Mouse (Mus musculus) stomach, embryonic 16.5 days (tissue): Measurements from ENCODE around the gene Nhp2. TPM values are rescaled to one million over a fixed set of nuclear protein-coding genes. Genes with fewer than 3 reads are reported as not detected.

ENCODE experiments used
- ATAC-seq: fragments of 200-750 bp; cut with Nextera tagmentation; 2 replicates; pipeline ENCODE4 v1.8.0; 2017; ENCODE audit warnings: moderate number of reproducible peaks, moderate TSS enrichment; ENCODE audit not compliant: insufficient read depth, low FRiP score
- H3K27ac ChIP-seq: fragments of 300-500 bp; sonication (generic); 2 replicates; pipeline ENCODE4 v1.5.1; 2014; ENCODE audit warnings: low read length
- H3K27me3 ChIP-seq: fragments of 300-500 bp; sonication (generic); 2 replicates; pipeline ENCODE4 v1.6.1; 2014; ENCODE audit warnings: low read length, control low read depth, mixed read lengths; ENCODE audit not compliant: control insufficient read depth, insufficient read depth
- H3K36me3 ChIP-seq: fragments of 300-500 bp; sonication (generic); 2 replicates; pipeline ENCODE4 v1.6.1; 2014; ENCODE audit warnings: low read length; ENCODE audit not compliant: control insufficient read depth, insufficient read depth
- H3K4me1 ChIP-seq: fragments of 300-500 bp; sonication (generic); 2 replicates; pipeline ENCODE4 v1.6.1; 2014; ENCODE audit warnings: low read length, control low read depth, mixed read lengths; ENCODE audit not compliant: control insufficient read depth, insufficient read depth
- H3K4me2 ChIP-seq: fragments of 300-500 bp; sonication (generic); 2 replicates; pipeline ENCODE4 v1.6.1; 2014; ENCODE audit warnings: low read depth, low read length, mixed read lengths
- H3K4me3 ChIP-seq: fragments of 300-500 bp; sonication (generic); replicated peaks from 2 replicates; pipeline ENCODE4 v1.5.1; 2014; ENCODE audit warnings: mild to moderate bottlenecking, low read length
- H3K9ac ChIP-seq: fragments of 300-500 bp; sonication (generic); 2 replicates; pipeline ENCODE4 v1.6.1; 2014; ENCODE audit warnings: low read length
- H3K9me3 ChIP-seq: fragments of 300-500 bp; sonication (generic); replicated peaks from 2 replicates; pipeline ENCODE4 v1.6.1; 2016; ENCODE audit warnings: low read length, control low read depth; ENCODE audit not compliant: control insufficient read depth
- WGBS: fragments of 180-500 bp; shearing (Covaris S2); extraction: QIAGEN DNeasy Blood & Tissue Kit; methylation state at CpG from one replicate; pipeline ENCODE4 v1.1.7; 2014; 5-methylcytosine and 5-hydroxymethylcytosine counted together
- polyA plus RNA-seq: library from polyadenylated mRNA; unstranded; fragments of >200 nt; fragmentation: Nextera tagmentation; extraction: Ambion mirVana; gene quantifications from 2 replicates; pipeline ENCODE4 v1.2.1, GENCODE M21; 2015

The Nhp2 gene
- polyA plus RNA-seq, 1 experiment from 2014 or later: 138 TPM

- Histone ChIP-seq H3K4me3 (no peak overlapping the region), H3K36me3 (no peaks in the 10 kb centered on the region), H3K27ac (no peak overlapping the region), H3K4me2 (no peak overlapping the region), H3K9me3 (no peaks in the 10 kb centered on the region), H3K27me3 (no peaks in the 10 kb centered on the region), H3K9ac (no peak overlapping the region), H3K4me1 (no peaks in the 10 kb centered on the region)
- WGBS: 79% methylated on average over 9 of the region's 9 CpGs
- no peak for ATAC-seq
These were observed 53.8 kb downstream of the Nhp2 start for GRCm38 (mm10) chr11:51673291-51673690.

Other genes starting within 250 kb of the Nhp2 start
- 19.6 and 20.1 TPM in 2 replicates for gene Phykpl, start 35.0 kb upstream of the Nhp2 start, polyA plus RNA-seq
- 201 and 238 TPM in 2 replicates for gene Hnrnpab, start 12.9 kb upstream of the Nhp2 start, polyA plus RNA-seq
- 40.0 and 41.3 TPM in 2 replicates for gene Rmnd5b, start 16.2 kb downstream of the Nhp2 start, polyA plus RNA-seq
- gene N4bp3, start 31.1 kb downstream of the Nhp2 start, polyA plus RNA-seq: 20.7 and 21.0 TPM in 2 replicates
- 5.9 and 6.4 TPM in 2 replicates for gene D930048N14Rik, start 31.2 kb downstream of the Nhp2 start, polyA plus RNA-seq
- 89.5 and 93.1 TPM in 2 replicates for gene 0610009B22Rik, start 69.1 kb downstream of the Nhp2 start, polyA plus RNA-seq
- 15.9 and 16.5 TPM in 2 replicates for gene Sec24a, start 143.9 kb downstream of the Nhp2 start, polyA plus RNA-seq
- 125 and 126 TPM in 2 replicates for gene Sar1b, start 144.0 kb downstream of the Nhp2 start, polyA plus RNA-seq
- 1.7 and 1.8 TPM in 2 replicates for gene Jade2, start 237.9 kb downstream of the Nhp2 start, polyA plus RNA-seq